Mouse (Mus musculus) embryo, embryonic 10.5 days (tissue): ENCODE results near the gene Fignl1.
A peak's percentile ranks its signal among the peaks of the same experiment; 100 is the strongest.

ENCODE experiments used
- DNase-seq: peaks from one replicate; pipeline ENCODE4 v3.0.0-alpha.2; 2015; ENCODE audit warnings: low spot score

Gene Fignl1

DNA sequence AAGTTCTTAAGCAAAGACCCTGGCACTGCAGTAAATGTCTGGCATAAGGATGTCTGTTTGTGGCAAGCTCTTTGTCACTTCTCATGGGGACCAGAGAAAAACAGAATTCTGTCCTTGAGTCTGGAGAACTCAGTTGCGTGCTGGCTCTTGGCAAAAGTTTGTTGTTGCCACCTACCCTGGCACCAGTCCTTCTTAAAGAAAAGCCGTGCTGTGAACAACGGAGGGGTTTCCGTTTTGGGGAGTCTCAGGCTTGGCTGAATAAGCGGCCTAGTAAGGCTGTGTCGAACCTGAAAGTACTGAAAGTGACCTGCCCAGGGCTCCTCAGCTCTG is 24.0 kb upstream of the Fignl1 start:
- DNase-seq = no peak

DNA sequence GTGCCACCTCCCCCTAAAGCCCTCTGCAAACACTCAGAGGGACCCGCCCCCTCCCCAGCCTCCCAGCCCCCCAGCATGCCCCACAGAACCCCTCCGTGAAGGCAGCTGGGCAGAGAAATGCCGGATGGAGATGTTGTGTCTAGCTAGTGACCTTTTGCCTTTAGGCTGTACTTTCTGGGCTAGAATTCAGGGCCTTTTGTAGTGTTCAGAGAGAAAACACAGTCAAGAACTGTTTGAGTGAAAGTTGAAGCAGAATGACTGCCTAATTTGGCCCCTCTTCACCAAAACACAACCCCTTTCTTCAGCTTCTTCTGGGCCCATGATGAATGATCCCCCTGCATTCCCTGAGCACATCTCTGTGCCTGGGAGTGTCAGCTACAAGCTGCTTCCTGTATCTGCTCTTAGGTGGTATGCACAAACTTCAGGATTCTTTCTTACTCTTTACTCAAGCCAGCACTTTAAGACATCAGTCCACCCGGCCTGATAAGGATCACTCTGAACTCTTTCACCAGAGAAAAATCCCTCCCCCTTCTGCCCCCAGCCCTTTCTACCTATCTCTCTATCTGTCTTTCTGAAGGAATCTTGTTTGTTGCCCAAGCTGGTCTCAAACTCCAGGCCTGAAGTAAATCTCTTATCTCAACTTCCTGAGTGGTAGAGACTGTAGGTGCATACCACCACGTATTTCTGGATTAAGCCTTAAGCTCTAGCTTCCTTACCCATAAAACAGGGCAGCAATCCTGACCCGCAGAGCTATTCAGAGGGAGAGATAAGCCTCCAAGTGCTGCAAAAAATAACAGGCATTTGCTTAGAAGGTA is 23.4 kb upstream of the Fignl1 start:
- DNase-seq = peak; percentile 77

DNA sequence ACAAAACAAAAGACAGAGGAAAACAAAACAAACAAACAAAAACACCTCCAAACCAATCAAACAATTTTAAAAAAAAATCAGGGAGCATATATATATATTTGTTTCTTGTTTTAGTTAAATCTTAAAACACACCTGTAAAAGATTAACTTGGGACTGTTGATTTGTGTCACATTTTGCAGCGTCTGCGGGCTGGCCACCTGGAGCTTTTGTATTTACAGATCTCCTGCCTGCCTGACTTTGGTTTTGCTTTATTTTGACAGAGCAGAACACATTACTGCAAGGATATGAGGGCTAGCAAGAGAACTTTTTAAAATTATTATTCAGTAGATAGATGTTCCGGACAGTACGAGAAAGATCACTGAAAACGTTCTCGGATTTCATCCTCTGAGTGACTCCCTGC is 22.8 kb upstream of the Fignl1 start:
- no peak for DNase-seq

DNA sequence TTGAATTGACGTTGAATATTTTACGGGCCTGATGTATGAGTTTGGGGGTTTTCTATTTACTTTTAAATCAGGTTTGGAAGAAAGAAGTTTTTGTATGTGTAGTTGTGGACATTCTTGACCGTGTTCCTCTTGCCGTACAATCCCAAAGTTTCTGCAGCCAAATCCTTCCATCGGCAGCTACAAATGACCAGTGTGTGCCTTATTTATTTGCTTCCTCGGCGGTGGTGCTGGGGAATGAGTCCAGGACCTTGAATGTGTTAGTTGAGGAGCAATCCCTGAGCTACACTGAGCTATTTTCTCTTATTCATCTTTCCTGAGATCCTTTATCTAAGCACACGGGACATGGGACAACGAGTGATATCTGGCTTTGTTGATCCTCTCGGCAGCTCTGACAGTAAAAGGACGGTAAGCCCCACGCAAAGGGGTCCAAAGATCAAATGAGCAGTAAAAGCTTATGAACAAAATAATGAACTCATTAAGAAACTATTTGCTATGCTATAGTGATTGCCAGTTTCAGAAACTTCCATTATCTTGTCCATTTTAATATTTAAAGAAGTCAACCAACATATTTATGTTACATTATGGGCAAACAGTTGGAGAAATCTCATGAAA is 22.2 kb upstream of the Fignl1 start:
- no peak for DNase-seq

DNA sequence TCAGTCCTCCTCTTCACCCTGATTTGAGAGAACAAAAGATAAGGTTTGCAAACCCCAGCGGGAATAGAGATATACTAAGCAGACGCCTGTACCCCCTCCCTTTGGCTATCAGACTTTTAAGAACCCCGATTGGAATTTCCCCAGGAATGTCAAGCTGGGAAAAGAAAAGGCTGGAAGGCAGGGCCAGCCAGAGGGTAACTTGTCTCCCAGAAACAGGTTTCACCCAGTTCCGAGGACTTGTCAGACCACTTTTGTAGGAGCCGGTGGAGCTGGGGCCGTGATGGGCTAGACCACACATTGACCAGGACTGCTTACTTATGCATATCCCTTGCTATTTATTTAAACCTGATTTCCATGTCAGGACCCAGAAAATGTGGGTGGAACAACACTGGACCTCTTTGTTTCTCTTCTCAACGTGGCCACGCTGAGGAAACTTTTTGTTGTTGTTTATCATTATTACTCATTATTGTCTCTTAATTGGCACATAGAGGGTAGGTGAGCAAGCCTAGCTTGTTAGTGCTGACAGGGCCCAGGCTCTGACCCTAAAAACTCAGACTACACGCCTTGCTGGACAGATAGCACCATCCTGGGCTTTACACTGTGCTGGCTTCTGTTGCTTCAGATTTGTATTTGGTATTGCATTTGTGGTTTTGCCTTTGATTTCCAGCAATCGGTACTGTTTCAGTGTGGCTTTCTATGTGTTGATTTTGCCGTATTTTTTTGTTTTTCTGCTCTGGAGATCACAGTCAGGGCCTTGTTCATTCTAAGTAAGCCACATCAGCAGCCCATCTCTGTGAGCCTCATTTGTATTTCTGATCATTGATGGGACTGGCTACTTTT is 20.6 kb upstream of the Fignl1 start:
- DNase-seq = peak; percentile 74

DNA sequence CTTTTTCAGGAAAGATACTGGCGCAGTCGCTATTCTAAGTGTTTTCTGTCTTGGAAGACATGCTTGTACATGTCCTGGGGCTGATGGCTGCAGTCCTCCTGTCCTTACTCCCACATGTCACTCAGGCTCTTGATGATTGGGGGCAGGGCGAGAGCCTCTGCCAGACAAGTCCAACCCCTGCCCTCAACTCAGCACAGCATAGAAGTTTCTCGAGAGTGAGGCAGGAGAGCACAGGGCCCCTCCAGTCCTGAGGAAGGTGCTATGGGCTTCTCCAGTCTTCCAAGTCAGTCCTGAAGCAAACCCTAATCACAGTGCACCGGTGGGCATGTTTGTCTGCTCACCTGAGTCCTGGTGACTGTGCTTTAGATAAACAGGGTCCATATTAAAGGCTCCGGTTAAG is 20.0 kb upstream of the Fignl1 start:
- DNase-seq = peak; percentile 73

DNA sequence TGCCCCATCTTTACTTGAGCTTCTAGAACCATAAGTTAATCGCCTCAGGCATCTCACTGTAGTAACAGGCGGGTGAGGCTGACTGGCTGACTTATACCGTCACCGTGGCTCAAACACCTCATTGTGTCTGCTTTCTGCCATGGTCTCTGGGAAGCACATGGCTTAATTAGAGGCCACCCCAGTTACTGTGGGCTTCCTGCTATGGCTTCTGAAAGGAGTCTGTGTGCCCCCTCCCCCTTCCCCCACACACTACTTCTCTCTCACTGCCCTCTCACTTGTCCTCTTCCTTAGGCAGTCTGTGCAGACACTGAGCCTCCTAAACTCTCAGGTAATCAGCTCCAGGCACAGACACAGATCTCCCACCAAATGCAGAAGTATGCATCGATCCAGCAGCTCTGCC is 19.5 kb upstream of the Fignl1 start:
- DNase-seq = peak; percentile 79

DNA sequence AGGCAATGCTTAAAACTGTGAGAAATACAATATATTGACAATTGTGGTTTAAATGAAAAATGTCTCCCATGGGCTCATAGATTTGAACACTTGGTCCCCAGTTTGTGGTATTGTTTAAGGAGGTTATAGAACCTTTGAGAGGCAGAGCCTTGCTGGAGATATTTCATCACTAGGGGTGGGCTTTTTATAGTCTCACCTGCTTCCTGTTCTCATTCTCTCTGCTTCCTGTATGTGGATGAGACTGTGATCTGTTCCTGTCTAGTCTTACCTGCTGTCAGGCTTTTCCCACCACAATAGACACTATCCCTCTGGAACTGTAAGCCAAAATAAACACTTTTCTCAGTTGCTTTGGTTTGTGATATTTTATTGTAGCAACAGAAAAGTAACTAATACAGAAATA is 17.7 kb upstream of the Fignl1 start:
- DNase-seq = no peak

DNA sequence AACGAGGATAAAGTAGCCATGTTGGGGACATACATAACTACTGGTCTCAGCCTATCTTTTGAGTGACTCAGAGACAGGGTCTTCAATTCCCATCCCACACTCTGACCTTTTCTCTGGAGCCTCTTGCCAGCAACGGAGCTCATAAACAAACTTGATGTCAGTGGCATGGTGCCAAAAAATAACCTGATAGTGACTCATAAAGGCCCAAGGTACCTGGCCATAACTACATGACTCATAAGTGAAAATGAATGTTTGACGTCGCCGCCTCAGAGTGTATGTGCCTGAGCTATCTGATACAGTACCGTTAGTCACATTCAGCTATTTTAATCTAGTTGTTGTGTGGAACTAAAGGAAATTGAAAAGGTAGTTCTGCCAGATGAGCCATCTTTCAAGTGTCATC is 16.9 kb upstream of the Fignl1 start:
- no peak for DNase-seq

DNA sequence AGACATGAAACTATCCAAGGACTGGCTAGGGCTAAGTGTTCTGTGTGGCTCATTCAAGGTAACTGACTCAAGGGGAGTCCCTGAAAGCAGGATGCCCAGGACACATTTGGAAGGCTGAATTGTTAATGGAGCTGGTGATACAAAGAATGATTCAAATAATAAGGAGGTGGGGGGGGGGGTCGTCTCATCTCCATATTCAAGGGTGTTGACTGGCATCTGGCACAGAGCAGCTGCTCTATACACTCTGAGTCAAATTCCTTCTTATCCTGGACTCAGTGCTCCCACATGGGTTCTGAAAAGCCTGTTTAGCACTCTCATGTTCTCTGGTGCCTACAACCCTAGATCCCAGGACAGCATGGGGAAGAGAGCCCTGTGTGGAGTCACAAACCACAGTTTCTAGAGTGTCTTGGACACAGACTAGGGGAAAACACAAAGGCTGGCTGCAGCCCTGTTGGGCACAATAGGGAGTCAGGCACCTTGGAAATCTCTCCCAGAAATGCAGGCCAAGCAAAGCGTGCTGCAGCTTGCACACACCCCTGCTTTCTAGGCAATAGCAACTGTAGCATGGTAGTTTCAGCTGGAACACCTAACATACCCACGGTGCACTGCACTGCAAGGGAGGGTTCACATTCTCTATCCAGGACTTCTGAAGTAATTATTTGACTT is 16.3 kb upstream of the Fignl1 start:
- DNase-seq = no peak

DNA sequence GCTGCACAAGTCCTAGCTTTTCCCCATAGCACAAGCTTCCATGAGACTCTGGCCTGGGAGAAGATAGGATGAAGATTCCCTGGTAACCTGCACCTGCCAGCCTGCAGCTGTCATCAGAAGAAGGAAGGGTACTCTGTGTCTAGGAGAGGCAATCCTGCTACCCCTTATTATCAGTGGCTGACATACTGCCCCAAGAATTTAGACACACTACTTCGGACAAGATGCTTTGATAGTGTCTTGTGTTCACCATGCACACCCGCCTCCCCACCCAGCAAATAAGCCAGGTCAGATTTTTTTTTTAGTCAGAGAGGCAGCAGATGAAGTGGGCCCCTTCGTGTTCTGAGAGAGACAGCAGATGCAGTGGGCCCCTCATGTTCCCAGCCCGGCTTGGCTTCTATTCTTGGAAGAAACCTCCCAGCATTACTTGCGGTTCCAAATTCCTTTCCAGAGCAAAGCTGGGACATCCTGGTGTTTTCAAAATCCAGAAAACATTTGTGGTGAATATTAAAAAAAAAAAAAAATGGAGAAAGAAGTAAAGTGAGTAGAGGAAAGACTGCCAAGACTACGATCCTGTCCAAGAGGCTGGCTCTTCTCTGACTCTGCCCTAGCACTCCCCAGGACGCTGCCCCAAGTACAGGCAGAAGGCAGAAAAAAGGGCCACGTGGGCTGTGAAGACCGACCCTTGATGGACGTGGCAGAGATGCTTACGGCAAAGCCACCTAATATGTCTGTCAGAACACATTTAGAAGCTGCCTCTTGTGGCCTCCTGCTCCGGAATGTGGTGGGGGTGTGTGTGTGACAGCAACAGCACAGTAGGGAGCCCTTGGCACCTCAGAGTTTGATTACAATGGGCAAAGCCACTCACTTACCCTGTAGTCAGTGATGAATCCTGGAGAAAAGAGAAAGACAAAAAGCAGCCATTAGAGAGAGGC is 15.5 kb upstream of the Fignl1 start:
- DNase-seq = no peak

DNA sequence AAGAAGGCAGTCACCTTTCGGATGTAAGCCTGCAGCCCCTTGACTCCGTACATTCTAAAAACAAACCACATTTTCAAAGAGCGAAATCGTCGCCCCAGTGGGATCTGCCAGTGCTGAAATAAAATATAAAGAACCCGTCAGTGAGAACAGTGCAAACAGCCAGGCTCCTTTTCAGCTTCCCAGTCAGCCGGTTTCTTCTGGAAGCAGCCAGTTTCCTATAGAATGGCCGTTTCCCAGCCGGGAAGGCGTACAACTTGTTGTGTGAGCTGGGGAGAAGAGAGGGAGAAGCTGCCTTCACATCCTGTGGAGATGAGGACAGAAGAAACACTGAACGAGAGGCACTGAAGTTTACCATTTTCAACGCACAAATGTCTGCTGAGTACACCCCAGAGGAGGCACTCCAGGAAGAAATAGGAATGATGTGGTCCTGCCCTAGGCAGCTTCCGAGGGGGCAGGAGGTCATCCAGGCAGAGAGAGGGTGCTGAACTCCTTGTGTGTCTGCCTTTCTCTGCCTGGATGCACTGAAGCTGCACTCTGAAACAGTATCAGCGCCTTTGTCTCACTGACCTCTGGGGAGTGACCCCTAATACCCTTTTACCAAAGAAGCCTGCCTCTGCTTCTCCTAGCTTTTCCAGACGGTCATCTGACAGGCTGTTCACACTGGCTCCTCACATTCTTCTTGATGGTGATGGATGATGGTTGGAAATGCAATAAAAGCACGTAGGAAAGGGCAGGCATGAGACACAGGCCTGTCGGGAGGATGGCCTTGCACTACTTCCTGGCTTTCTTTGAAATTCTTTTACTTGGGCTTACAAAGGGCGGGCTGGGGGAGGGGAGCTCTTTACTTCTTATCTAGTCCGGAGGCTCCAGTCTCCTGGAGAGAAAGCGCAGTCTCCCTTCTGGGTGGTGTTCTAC is 13.7 kb upstream of the Fignl1 start:
- peak; percentile 94 for DNase-seq

DNA sequence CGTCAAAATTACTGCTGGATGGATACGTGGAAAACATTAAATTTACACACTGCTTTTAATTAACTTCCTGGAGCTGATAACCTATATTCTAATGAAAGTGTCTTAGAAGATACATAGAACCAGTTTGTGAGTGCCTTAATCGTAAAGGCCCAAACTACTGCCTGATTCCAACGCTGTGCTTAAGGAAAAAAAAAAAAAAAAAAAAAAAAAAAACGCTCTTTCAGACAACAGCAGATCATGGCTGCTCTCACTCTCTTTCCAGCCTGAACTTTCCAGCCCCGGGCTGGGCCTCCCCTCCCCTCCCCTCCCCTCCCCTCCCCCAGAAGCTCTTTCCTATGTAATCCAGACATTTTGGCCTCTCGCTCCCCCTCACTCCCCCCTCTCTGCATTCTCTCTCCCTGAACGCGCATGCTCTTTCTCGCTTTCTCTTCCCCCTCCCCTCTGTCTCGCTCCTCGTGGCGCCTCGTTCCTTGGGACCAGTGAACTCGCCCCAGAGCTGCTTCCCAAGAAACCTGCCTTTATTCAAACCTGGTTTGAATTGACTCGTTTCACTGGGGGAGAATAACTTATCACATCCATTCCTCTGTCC is 12.7 kb upstream of the Fignl1 start:
- DNase-seq = peak; percentile 98

DNA sequence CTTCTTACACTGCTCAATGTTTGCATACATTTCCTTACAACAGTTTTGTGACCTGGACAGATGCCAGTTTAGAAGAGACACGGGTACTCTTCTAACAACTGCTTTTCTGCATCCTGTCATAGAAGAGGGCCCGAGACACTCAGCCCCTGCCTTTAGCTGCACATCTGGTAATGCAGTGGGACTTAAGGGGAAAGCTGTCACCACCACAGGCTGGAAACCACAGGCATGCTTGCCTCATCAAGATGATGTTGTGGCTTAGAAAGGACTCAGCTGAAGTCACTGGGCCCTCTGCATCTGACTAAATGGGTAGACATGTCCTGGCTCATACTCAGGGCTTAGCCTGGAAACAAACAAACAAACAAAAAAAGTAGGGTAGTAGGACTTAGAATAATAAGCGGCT is 12.0 kb upstream of the Fignl1 start:
- DNase-seq = no peak

DNA sequence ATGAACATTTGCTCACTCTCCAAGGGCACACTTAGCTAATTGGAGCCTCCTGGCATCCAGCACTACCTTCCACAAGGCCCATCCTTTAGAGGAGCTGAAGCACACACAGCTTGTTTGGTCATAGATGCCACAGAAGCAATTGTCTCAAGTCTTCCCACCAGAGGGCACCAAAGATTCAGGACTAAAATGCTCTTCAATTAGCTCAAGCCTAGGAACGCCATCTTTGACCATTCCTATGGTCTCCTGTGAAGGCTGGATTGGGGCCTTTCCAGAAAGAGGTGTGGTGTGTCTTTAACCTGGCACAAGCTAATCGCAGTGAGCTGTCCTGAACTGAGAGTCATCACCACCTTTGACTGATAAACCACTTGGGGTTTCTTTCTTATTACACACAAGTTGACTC is 11.5 kb upstream of the Fignl1 start:
- peak; percentile 99 for DNase-seq

DNA sequence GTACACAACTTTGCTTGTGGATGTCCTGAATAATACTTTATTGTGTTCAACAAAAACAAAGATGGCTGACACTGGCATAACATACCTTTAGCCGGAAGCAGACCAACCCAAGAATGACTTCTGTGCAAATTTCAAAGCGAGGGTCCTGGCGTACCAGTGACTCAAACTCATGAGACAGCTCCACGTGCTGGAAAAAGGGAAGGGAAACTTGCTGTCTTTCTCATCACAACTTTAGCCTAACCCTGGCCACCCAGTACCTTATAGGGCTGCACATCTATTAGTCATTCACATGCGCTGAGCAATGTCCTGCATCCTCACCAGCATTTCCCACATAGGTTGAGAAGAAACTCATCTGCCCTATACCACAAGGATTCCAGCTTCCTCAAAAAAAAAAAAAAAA is 10.4 kb upstream of the Fignl1 start:
- no peak for DNase-seq

DNA sequence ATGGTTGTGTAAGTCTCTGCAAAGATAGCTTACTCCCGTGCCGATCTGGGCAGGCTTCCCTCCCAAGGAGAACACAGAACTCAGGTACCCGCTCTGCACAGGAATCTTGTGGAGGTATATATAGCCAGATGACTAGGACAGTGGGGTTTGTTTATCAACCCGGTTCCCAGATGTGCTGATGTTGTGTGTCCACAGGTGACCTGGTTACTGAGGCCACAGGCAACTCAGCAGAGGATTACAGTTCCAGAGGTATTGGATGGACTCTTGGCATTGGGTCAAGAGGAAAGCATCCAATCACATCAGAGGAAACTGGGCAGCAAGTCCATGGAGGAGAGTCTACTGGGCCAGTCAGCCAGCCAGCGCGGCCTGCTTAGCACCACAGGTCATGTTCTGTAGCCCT is 10.0 kb upstream of the Fignl1 start:
- no peak for DNase-seq

DNA sequence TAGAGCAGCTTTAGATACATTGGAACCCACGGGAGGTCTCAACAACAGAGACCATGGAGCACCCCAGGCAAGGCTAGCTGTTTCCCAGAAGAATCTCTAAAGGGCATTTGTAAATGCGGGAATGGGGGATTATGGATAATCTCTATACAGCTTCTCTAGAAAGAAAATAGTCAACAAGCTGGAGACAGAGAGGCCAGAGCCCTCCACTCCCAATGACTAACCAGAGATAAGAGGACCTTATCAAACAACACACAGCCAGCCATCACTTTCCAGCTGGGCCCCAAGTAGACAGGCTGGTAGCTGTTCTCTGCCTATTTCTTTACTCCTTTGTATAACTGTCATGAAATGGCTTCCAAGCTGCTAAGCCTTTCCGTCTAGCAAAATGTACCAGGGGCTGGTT is 7.0 kb upstream of the Fignl1 start:
- DNase-seq = no peak

DNA sequence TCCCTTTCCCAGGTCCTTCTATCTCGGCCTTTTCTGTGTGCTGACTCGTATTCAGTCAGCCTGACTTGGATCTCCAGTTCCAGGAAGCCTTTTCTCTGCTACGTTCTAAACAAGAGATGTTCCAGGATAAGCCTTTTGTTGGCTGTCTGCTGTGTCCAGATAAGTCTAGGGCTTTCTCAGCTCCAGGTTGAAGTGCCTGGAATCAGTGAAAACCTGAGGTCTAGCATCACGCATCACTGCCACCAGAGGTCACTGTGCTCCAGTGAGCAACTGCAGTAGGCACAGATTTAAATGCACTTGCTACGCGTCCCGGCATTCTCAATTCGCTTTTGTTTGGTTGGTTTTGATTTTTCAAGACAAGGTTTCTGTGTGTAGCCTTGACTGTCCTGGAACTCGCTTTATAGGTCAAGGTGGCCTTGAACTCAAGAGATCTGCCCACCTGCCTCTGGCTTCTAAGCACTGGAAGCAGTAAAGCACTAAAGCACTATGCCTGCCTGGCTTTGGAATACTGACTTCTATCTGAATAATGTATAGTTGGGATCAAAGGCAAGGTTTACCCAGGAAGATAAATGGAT is 3.2 kb upstream of the Fignl1 start:
- peak; percentile 94 for DNase-seq
